Mouse (Mus musculus) megakaryocyte, embryonic 14.5 days (primary cell): ENCODE measurements around the gene Efcab5. TPM values are rescaled to one million over a fixed set of nuclear protein-coding genes. Genes with fewer than 3 reads are reported as not detected.

Source experiments
- H3K27me3 ChIP-seq: replicated peaks from 2 replicates; pipeline ENCODE3; 2012; ENCODE audit warnings: inconsistent platforms
- H3K36me3 ChIP-seq: replicated peaks from 2 replicates; pipeline ENCODE3; 2012; ENCODE audit warnings: low read length, inconsistent platforms, mixed read lengths
- H3K4me1 ChIP-seq: 2 replicates; pipeline ENCODE4 v1.6.1; 2012; ENCODE audit warnings: inconsistent platforms
- H3K4me3 ChIP-seq: replicated peaks from 2 replicates; pipeline ENCODE3; 2012; ENCODE audit warnings: moderate library complexity, mild to moderate bottlenecking, inconsistent platforms
- H3K9me3 ChIP-seq: 2 replicates; pipeline ENCODE4 v1.6.1; 2012; ENCODE audit warnings: inconsistent platforms
- FLI1 ChIP-seq: IDR thresholded peaks from 2 replicates; pipeline ENCODE4 v1.6.1; 2012; ENCODE audit warnings: low read length, inconsistent platforms, mixed read lengths
- GATA1 ChIP-seq: IDR thresholded peaks from 3 replicates; pipeline ENCODE4 v1.6.1; 2012; ENCODE audit warnings: mixed read lengths, low read length, inconsistent platforms, borderline replicate concordance
- polyA plus RNA-seq: library from polyadenylated mRNA; stranded (reverse); fragments of >175 nt; gene quantifications from 2 replicates; pipeline ENCODE4 v1.2.3, GENCODE M21; 2012; ENCODE audit warnings: low replicate concordance; ENCODE audit not compliant: insufficient read depth

Gene Efcab5
- polyA plus RNA-seq, 1 experiment = 0.08 TPM

DNA sequence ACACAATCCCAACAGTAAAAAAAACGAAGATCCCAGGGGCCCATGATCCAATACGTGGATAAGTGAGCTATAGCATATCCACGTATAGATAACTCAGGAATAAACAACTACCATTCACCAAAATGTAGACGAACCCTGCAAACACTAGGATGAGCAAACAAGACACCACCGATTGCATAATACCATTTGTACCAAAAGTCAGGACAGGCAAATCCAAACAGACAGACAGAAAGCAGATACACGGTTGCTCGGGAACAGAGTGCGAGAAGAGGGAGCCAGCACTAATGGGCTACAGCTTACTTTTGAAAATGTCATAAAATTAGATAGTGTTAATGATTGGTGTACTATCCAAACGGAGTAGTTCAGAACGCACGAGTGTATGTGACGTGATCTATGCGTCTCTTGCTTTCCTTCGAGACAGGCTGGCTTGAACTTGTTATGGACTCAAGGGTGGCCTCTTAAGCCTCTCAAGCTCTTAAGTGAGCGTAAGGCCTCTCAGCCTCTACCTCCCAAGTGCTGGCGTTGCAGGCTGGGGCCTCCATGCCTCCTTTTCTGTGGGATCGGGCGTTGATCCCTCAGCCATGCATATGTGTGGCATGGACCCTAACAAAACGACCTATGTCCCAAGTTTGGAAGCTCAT lies 90.3 kb downstream of the Efcab5 start:
- Histone ChIP-seq H3K4me1 (peaks cover 35% of the 10 kb centered on the region), H3K27me3 (peaks cover 18% of the 10 kb centered on the region), H3K9me3 (no peaks in the 10 kb centered on the region), H3K4me3 (no peak overlapping the region), H3K36me3 (no peaks in the 10 kb centered on the region)
- TF ChIP-seq FLI1 = no peak
- TF ChIP-seq GATA1 = no peak

DNA sequence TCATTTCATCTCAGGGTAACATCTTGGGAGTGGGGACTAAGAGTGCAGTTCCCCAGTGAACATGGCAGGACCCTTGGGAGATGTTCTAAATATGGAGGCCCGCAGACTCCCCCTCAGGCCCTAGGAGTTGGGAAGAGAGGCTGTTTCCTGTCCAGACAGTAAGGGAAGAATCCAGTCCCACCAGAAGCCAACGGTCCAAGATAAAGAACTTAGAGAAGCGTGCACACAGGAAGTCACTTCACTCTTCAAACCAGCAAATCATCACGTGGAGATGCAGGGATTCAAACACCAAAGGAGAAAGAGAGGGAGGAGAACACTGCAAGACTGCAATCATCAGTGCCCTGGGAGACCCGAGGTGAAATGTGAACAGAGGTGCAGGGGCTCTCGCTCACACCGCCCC lies 91.8 kb downstream of the Efcab5 start:
- Histone ChIP-seq H3K36me3 (no peaks in the 10 kb centered on the region), H3K4me1 (peaks cover 37% of the 10 kb centered on the region), H3K4me3 (no peak overlapping the region), H3K27me3 (peaks cover 18% of the 10 kb centered on the region), H3K9me3 (no peaks in the 10 kb centered on the region)
- TF ChIP-seq FLI1 (no peak), GATA1 (no peak)

DNA sequence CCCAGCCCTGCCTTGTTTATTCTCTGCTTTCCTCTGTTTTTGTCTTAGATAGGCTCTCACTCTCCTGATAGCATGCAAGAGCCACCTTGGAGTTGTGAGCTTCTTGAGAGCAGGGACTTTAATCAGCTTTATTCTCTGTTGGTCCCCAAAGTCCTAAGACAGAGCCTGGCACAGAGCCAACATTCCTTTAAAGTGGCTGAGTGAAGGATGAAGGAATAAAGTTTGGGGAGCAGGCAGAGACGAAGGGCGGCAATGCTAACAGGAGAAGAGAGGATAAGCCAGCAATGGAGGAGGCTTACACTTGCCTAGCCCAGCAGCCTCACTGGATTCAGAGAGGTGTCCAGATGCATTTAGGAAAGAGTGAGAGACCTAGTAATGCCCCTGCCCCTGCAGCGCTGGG lies 92.2 kb downstream of the Efcab5 start:
- Histone ChIP-seq H3K4me1 (peaks cover 35% of the 10 kb centered on the region), H3K36me3 (no peaks in the 10 kb centered on the region), H3K4me3 (no peak overlapping the region), H3K27me3 (peaks cover 18% of the 10 kb centered on the region), H3K9me3 (no peaks in the 10 kb centered on the region)
- no peak for TF ChIP-seq GATA1
- TF ChIP-seq FLI1 = no peak

DNA sequence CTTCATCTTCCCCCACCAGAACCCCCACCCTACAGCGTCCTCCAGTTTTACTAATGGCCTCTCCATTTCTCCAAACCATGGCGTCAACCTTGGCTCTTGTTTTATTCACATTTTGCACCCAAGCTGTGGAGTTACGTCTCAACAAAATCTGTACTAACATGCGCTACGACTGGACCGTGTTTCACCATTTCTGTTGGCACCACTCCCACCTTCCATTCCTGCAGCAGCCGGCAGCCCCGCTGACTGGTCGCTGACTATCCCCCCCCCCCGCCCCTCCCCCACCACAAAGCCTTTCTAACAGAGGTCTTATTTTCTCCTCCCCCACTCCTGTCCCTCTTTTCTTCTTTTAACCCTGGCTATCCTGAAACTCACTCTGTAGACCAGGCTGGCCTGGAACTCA lies 93.6 kb downstream of the Efcab5 start:
- TF ChIP-seq FLI1 = no peak
- TF ChIP-seq GATA1 = no peak
- no peaks in the 10 kb centered on the region for H3K9me3 ChIP-seq
- no peak overlapping the region for H3K4me3 ChIP-seq
- H3K4me1 ChIP-seq = peaks cover 25% of the 10 kb centered on the region
- no peaks in the 10 kb centered on the region for H3K36me3 ChIP-seq
- H3K27me3 ChIP-seq = peaks cover 18% of the 10 kb centered on the region

DNA sequence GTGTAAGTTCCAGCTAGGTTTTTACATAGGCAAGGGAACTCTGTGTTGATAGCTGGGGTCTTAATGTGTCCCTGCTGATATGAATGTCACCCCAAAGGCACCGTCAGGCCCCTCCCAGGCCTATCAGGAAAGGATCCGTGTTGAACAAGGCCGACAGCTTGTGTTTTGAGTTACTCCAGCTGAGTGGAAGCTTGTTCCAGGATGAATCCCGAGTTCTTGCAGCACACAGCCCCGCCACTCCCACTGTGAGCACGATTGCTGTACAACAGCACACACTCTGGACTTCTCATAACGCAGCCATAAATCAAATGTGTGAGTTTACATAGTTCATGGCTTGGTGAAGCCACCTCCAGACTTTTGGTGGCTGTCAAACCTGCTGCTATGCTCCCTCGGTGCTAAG lies 94.6 kb downstream of the Efcab5 start:
- TF ChIP-seq GATA1 (no peak), FLI1 (no peak)
- Histone ChIP-seq H3K4me3 (no peak overlapping the region), H3K4me1 (peaks cover 20% of the 10 kb centered on the region), H3K36me3 (no peaks in the 10 kb centered on the region), H3K27me3 (peaks cover 14% of the 10 kb centered on the region), H3K9me3 (no peaks in the 10 kb centered on the region)

DNA sequence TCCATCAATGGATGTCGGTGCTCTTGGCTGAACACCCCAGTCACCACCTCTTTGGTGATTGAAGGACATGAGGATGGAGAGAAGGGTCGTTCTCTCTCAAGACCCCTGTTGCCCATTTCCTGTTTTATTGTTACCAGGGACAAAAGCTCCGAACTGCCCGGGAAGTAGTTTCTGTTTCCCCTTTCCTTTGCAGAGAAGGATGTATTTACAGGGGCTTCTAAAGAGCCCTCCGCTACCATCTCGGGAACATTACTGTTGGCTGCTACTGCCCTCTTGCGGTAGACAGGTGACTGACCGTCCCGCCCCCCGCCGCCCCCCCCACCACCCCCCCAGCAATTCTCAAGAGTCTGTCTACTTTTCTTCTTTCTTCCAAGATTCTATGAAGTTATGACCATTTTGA lies 95.6 kb downstream of the Efcab5 start:
- no peaks in the 10 kb centered on the region for H3K36me3 ChIP-seq
- no peaks in the 10 kb centered on the region for H3K9me3 ChIP-seq
- peaks cover 23% of the 10 kb centered on the region for H3K4me1 ChIP-seq
- H3K4me3 ChIP-seq = peak overlapping the region; percentile 89
- H3K27me3 ChIP-seq = peaks cover 10% of the 10 kb centered on the region
- TF ChIP-seq GATA1 = no peak
- TF ChIP-seq FLI1 = no peak

DNA sequence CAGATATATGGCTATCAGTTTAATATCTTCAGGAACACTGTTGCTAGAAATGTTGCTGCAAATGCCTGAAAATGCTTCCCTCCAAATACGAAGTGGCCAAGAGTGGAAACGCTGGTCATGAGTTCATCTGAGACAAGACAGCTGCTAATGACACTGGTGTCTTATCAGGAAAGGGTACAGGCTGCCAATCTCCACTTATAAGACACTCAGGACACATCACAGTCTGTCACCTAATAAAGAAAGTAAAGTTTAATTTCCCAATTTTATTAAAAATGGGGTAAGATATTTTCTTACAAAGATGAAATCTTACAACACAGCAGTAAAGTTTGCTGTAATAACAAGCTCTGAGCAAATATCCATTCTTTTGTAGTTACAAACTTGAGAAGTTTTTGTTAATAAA lies 99.6 kb downstream of the Efcab5 start:
- Histone ChIP-seq H3K36me3 (no peaks in the 10 kb centered on the region), H3K4me1 (peaks cover 12% of the 10 kb centered on the region), H3K9me3 (peaks cover 17% of the 10 kb centered on the region), H3K4me3 (no peak overlapping the region), H3K27me3 (peaks cover 13% of the 10 kb centered on the region)
- TF ChIP-seq GATA1 (no peak), FLI1 (no peak)

DNA sequence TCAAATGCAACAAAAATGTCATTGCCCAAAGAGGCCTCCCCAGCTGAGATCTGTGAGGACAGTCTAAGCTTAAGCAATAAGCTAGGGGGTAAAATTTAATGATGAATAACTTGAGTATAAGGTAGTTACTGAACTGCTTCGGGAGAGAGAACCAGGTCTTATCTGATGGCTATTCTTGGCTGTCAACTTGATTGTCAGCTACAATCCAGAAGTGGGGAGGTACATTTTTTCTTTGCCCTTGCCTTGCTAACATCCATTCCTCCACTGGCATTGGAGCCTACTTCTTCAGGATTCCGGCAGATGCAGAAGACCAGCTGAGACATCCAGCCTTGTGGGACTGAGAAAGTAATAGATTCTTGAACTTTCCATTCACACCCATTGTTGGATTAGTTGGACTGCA lies 101.8 kb downstream of the Efcab5 start:
- TF ChIP-seq GATA1 (no peak), FLI1 (no peak)
- peaks cover 17% of the 10 kb centered on the region for H3K9me3 ChIP-seq

DNA sequence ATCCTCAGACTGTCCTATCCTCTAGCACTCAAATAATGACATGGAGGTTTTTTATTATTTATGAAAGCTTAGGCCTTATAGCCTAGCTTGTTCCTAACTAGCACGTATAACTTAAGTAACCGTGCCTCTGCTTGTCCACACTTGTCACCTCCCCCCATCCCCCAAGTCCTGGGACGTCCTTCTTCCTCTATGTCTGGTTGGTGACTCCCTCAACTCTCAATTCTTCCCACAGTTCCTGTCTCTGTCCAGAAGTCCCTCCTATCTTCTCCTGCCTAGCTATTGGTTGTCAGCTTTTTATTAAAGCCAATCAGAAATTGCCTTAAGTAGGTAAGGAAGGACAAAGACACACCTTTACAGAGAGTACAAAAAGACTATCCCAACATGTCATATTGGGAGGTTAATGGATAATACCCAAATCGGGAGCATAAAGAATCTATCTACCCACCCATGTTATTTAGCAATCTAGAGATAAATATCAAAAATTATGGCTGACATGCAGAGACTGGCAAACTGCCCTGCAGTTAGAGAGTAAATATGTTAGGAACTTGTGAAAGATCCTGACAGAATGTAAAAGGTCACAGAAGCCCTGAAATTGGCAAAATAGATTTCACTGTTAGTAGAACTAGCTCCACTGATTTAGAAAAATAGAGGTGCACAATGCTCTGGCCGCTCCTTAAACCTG lies 104.6 kb downstream of the Efcab5 start:
- Histone ChIP-seq H3K4me1 (peaks cover 6% of the 10 kb centered on the region; the same call in 1 of the 2 replicates), H3K4me3 (no peak overlapping the region), H3K27me3 (peaks cover 21% of the 10 kb centered on the region), H3K9me3 (peaks cover 17% of the 10 kb centered on the region), H3K36me3 (no peaks in the 10 kb centered on the region)
- TF ChIP-seq GATA1 (no peak), FLI1 (no peak)

More for the DNA sequence above, 101.8 kb downstream of the Efcab5 start:
- Histone ChIP-seq H3K4me3 (no peak overlapping the region), H3K36me3 (no peaks in the 10 kb centered on the region), H3K4me1 (peaks cover 6% of the 10 kb centered on the region; the same call in 1 of the 2 replicates), H3K27me3 (peaks cover 16% of the 10 kb centered on the region)

DNA sequence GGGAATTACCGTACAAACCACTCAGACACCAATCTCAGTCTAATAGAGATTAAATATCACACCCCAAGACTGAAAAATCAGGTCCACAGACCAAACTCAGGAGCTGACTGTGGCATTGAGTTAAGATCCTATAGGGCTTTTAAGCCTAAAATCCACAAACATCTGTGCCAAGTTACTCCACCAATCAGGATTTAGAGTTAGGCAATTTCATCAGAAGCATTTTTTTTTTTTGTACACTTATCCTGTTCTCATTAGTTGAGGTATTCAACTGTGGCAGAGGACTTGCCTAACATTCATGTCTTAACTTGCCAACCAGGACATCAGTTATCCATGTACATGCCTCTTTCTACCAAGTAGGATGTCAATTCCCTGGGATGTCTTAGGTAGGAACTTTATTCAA lies 109.4 kb downstream of the Efcab5 start:
- H3K9me3 ChIP-seq = no peaks in the 10 kb centered on the region
- peaks cover 15% of the 10 kb centered on the region; the same call in 1 of the 2 replicates for H3K4me1 ChIP-seq
- no peak for TF ChIP-seq GATA1
- no peak for TF ChIP-seq FLI1
- H3K4me3 ChIP-seq = no peak overlapping the region
- H3K36me3 ChIP-seq = peaks cover 22% of the 10 kb centered on the region
- peaks cover 8% of the 10 kb centered on the region for H3K27me3 ChIP-seq
